Mouse (Mus musculus) cerebellum, adult 9-11 months (tissue): ENCODE data around the gene Gm49387.

ENCODE experiments used
- DNase-seq: peaks from one replicate; pipeline ENCODE4 v3.0.0; 2022

Gm49387 gene

DNA sequence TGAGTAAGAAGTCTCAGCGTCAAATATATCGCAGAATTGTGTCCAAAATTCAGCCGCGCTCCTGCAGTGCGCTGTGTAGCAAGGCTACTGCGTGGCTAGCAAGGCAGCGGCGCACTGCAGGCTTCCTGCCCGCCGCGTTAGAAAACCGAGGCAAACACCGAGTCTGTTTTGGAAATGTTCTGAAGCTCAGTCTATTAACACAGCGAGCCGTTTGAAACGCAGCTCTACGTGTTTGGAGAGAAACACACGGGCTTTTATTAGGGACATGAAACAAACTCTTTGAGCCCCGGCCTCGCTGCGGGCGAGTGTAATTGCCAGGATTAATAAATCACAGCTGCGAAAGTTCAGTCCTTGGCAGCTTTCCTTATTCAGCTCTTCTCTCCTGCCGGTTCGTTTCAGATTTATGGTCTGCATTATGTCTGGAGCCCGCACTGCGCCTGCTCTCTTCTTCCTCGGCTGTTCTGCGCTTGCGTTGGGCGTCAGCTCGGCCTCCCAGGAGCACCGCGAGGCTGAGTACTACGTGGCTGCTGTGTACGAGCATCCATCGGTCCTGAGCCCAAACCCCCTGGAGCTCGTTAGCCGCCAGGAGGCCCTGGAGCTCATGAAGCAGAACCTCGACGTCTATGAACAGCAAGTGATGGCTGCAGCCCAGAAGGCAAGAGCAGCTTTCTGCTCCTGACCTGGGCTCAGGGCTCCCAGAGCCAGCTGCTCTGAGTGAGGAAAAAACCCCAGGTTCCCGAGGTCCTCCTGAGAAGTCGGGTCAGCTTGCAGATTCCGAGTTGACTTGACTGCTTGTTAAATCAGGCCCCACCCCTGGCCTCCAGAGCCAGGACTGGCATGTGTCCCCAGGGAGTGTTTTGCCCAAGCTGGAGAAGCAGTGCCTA lies 21.2 kb upstream of the Gm49387 start:
- DNase-seq, result peak; percentile 91

DNA sequence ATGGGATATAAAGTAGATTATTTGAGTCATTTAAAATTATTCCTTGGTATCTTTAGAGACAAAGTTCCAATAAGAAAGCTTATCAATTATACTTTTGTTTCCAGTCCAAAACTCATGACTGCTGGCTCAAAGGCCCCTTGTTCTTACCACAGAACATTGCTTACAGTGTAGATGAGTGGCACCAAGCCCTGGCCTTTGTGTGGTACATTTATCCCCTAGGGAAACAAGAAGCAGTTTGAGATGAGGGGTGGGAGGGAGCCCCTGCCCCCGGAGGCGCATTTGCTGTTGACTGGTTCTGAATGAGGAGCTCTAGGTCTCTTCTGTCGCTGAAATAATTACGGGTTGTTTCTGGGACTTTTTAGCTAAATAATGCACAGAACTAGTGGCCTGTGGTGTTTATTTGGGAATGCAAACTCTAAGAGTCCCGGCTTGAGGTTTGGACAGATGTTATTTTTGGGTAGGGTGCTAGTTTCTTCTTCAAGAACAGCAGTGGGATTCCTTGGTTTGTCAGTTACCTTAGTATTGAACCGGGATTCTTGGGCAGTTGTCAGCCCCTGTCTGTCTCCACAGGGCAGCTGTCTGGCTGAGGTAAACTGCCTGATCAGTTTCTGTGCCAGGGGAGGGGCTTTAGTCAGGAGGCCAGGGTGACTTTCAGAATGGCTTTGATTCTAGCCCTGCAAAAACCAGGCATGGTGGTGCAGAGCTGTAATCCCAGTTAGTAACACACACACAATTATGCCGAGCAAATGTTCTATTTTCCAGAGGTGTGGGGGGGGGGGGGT lies 19.8 kb upstream of the Gm49387 start:
- peak; percentile 51 for DNase-seq

GRCm38 (mm10) chr14:31659501-31660181 lies 19.0 kb upstream of the Gm49387 start:
- no peak for DNase-seq

GRCm38 (mm10) chr14:31658126-31658680 lies 17.5 kb upstream of the Gm49387 start:
- no peak for DNase-seq

GRCm38 (mm10) chr14:31656857-31657645 lies 16.4 kb upstream of the Gm49387 start:
- peak; percentile 67 for DNase-seq

DNA sequence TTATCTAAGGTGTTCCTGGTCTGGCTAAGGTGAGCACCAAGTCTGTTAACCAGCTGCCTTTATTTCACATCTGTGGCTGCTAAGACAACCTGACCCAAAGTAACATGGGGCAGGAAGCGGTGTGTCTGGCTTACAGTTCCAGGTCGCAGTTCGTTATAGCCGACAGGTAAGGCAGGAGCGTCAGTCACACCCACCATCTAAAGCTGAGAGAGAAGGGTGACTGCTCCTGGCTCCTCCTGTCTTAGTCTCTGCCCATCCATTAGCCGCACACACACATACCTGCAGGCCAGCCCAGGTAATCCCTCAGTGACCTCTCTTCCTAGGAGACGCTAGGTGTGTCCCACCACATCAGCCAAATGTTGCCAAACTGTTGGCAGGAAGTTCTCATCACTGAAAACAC lies 15.7 kb upstream of the Gm49387 start:
- no peak for DNase-seq

DNA sequence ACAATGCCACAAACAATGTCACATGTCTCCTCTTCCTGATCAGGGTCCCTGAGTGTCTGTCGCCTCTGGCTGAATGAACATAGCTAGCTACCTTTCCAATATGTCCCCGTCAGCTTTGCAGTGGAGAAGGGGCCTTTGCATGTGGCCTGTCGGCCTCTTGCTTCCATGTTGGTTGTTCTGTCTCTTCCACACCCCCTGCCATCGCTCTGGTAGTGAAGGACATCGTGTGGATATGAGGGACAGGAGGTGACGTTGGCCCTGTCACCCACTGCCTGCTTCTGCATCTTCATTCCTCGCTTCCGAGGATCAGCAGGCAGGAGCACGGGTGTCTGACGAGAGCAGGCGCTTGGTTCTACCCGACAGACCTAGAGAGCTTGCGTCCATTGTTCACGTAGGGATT lies 14.7 kb upstream of the Gm49387 start:
- no peak for DNase-seq

GRCm38 (mm10) chr14:31654816-31655215 lies 14.1 kb upstream of the Gm49387 start:
- DNase-seq, result no peak

DNA sequence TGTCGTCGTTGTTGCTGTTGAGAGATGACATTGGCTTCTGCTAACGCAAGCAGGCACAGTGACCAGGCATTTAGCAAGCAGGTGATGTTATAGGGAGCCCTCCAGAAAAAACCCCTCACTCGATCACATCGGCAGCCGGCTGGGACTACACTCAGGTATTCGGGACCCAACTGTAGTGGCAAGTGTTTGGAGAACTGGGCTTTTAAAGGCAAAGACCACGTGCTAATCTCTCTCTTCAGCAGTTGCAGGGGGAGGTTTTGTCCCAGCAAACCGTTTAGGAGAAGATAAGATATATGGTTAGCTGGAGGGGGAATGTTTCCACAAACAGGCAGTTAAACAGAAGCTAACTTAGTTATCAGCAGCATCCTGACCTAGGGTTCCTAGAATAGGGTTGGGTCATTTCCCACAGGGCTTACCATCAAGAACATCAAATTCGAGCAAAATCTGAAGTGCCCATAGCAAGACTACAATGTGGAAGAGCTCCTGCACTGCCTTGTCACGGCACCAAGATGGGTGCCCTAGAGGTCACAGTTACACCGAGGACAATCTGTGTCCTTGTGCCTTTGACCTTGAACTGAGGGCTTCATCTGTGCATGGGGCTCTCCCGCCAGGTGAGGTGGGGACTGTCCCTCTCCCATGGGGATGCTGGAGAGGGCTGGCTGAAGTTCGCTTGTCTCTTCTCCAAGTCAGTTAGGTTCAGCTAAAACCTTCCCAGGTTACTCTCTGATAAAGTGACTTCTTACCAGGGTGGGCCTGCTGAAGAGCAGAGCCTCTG lies 12.6 kb upstream of the Gm49387 start:
- no peak for DNase-seq

DNA sequence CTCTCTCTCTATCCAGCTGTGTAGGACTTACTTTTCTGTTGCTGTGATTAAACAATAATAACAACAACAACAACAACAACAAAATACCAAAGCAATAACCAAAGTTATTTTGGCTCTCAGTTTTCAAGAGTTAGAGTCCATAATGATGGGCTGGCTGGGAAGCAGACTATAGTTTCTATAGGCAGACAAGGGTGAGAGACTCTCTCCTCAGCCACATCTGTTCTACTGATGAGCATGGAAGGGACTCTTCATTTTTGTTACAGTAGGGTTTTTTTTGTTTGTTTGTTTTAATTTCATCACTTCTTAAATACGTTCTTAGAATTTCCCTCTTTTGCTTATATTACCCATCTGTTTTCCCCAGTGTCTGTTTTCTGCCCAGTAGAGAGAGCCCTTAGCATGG lies 11.9 kb upstream of the Gm49387 start:
- DNase-seq, result no peak

DNA sequence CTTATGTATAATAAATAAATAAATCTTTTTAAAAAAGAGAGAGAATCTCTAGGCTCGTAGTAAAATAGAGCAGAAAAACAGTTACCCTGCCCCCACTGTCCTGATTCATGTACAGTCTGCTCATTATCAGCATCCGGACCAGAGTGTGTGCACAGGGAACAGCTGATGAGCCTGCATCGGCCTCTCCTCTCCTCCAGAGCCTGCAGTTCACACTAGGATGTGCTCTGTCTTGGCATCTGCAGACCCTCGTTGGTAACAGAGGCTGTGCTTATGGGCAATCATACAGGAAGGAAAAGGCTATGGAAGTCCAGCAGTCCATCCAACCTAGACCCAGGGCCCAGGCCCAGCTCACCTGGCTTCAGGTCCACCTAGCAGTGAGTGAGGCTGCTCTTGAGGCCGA lies 11.4 kb upstream of the Gm49387 start:
- no peak for DNase-seq

GRCm38 (mm10) chr14:31651206-31651605 lies 10.5 kb upstream of the Gm49387 start:
- DNase-seq, result no peak

- no peak for DNase-seq
These were observed 9.7 kb upstream of the Gm49387 start for GRCm38 (mm10) chr14:31650347-31650746.

DNA sequence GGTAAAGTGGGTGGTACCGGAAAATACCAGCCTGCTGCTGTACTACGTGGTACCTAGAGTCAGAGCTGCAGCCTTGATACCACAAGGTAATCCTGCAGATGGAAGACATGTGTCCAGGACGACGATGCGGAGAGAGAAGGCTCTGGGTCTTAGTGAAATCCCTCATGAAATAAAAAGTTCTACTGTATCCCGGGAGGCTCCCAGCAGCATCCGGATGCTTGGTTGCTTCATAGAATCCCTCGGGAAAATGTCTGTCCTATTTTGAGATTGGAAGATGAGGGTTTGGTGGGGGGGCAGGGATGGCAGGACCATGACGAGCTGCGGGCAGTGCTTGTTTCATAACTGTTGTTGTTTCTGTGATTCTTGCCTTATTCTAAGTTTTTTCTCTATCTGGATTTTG lies 7.3 kb upstream of the Gm49387 start:
- no peak for DNase-seq

DNA sequence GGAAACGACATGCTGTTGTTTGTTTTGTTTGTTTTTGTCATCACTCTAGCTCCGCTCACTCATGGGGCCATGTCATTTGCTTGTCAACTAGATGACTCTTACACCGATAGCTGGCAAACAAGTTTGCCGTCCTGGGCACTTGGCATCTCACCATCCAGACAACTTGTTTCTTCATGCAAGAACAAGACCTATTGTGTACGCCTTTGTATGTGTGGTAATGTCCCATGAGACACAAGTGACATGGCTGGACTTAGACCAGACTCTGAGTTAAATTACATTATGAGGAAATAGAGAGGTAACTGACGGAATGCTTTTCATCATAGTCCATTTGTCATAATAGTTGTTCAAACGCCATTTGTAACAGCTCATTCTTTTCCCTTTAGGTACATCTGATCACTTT lies 5.2 kb upstream of the Gm49387 start:
- DNase-seq, result no peak

DNA sequence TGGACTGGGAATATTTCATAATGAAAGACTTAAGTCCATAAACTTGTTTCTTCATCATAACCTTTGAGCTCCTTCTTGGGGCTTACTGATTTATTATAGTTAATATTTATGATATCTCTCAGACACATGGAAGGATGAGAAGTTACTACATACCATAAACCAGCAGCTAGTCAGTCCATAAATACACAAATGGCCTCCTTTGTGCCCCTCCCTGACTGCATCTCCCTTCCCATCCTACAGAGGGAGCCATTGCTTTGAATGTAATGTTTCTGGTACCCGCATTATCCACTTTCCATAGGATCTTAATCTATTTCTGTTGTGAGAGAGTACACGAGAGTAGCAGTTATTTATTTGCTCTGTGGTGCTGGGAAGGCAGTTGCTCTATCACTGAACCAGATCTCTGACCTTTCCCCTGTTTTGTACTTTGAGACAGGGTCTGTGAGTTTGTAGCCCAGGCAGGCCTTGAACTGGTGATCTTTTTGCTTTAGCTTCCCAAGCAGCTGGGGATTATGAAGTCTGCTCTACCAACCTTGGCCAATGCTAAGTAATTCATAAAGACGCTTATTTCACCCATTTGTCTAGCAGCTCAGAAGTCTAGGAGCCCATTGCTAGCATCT lies 4.4 kb upstream of the Gm49387 start:
- DNase-seq, result no peak

DNA sequence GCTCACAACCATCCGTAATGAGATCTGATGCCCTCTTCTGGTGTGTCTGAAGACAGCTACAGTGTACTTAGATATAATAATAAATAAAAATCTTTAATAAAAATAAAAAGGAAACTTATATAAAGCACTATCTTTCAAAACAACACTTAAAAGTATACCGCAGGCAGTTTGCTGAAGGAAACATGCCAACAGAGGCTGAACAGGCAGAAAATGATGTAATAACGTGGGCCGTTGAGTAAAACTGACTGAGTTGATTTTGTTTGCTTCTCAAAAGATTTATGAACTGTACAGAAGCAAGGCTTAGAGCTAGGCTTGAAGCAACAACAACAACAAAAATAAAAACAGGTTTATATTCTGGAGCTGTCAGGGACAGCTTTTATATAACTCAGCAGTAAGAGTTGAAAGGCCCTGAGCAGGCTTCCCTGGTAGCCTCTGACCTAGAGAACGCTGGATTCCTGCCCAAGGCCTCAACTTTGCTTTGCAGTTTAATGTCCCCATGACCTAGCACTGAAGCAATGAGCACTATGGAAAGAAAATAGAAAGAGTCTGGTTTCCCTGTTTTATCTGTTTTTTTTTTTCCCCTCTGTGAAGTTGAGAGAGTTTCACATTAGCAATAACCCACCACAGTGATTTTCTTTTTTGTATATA lies 3.6 kb upstream of the Gm49387 start:
- DNase-seq, result no peak

GRCm38 (mm10) chr14:31641506-31642155 lies 953 bp upstream of the Gm49387 start:
- DNase-seq, result no peak

GRCm38 (mm10) chr14:31640890-31641505 lies 320 bp upstream of the Gm49387 start, which contains the start of the genes Btd and Hacl1:
Gene Btd, plus strand, starts transcription at chr14:31641028.
Gene Hacl1, minus strand, starts transcription at chr14:31641286.
- peak; percentile 85 for DNase-seq
